Mouse (Mus musculus): ENCODE measurements around the gene Mbd3. TPM values are rescaled to one million over a fixed set of nuclear protein-coding genes. Genes with fewer than 3 reads are reported as not detected.

Gene Mbd3
- polyA plus RNA-seq, 1 experiment from 2014 or later, result 171 TPM

Small RNA genes lying within 50 kb of the gene (microRNA-seq; reads per million reads assigned to microRNA genes)
- 0.20 reads per million for gene Gm22721 (ENCODE audit: borderline number of aligned reads)

Other genes with a start within 250 kb of the Mbd3 start
- 49.1 and 52.7 TPM in 2 replicates for gene Cirbp, start 233.6 kb downstream of the Mbd3 start, polyA plus RNA-seq (2014; fragmentation: Nextera tagmentation; extraction: Ambion mirVana)
- gene 1600002K03Rik, start 226.6 kb downstream of the Mbd3 start, polyA plus RNA-seq (2014; fragmentation: Nextera tagmentation; extraction: Ambion mirVana), result 9.6 and 12.4 TPM in 2 replicates
- 13.9 and 14.8 TPM in 2 replicates for gene Efna2, start 220.1 kb downstream of the Mbd3 start, polyA plus RNA-seq (2014; fragmentation: Nextera tagmentation; extraction: Ambion mirVana)
- gene Mum1, start 173.1 kb downstream of the Mbd3 start, polyA plus RNA-seq (2014; fragmentation: Nextera tagmentation; extraction: Ambion mirVana), result 34.6 and 38.2 TPM in 2 replicates
- 499 and 501 TPM in 2 replicates for gene Ndufs7, start 150.4 kb downstream of the Mbd3 start, polyA plus RNA-seq (2014; fragmentation: Nextera tagmentation; extraction: Ambion mirVana)
- gene Gamt, start 138.5 kb downstream of the Mbd3 start, polyA plus RNA-seq (2014; fragmentation: Nextera tagmentation; extraction: Ambion mirVana), result 57.2 and 59.0 TPM in 2 replicates
- gene Dazap1, start 138.1 kb downstream of the Mbd3 start, polyA plus RNA-seq (2014; fragmentation: Nextera tagmentation; extraction: Ambion mirVana), result 28.4 and 29.9 TPM in 2 replicates
- gene Rps15, start 107.1 kb downstream of the Mbd3 start, polyA plus RNA-seq (2014; fragmentation: Nextera tagmentation; extraction: Ambion mirVana), result 702 and 828 TPM in 2 replicates
- gene Apc2, start 103.6 kb downstream of the Mbd3 start, polyA plus RNA-seq (2014; fragmentation: Nextera tagmentation; extraction: Ambion mirVana), result 0.55 and 0.69 TPM in 2 replicates
- gene 2310011J03Rik, start 79.0 kb downstream of the Mbd3 start, polyA plus RNA-seq (2014; fragmentation: Nextera tagmentation; extraction: Ambion mirVana), result 29.7 and 31.0 TPM in 2 replicates
- 0.77 and 1.6 TPM in 2 replicates for gene Pcsk4, start 70.1 kb downstream of the Mbd3 start, polyA plus RNA-seq (2014; fragmentation: Nextera tagmentation; extraction: Ambion mirVana)
- 4.9 and 7.3 TPM in 2 replicates for gene Reep6, start 69.6 kb downstream of the Mbd3 start, polyA plus RNA-seq (2014; fragmentation: Nextera tagmentation; extraction: Ambion mirVana)
- 2.4 and 3.7 TPM in 2 replicates for gene Adamtsl5, start 51.1 kb downstream of the Mbd3 start, polyA plus RNA-seq (2014; fragmentation: Nextera tagmentation; extraction: Ambion mirVana)
- not detected in 2 replicates for gene Plk5, start 43.1 kb downstream of the Mbd3 start, polyA plus RNA-seq (2014; fragmentation: Nextera tagmentation; extraction: Ambion mirVana)
- 4.0 and 6.4 TPM in 2 replicates for gene Mex3d, start 11.9 kb downstream of the Mbd3 start, polyA plus RNA-seq (2014; fragmentation: Nextera tagmentation; extraction: Ambion mirVana)
- gene Uqcr11, start 7.3 kb upstream of the Mbd3 start, polyA plus RNA-seq (2014; fragmentation: Nextera tagmentation; extraction: Ambion mirVana), result 1,161 and 1,177 TPM in 2 replicates
- 66.1 and 69.8 TPM in 2 replicates for gene Tcf3, start 34.1 kb upstream of the Mbd3 start, polyA plus RNA-seq (2014; fragmentation: Nextera tagmentation; extraction: Ambion mirVana)
- gene Onecut3, start 95.3 kb upstream of the Mbd3 start, polyA plus RNA-seq (2014; fragmentation: Nextera tagmentation; extraction: Ambion mirVana), result 0.04 TPM in 1 of 2 replicates, not detected in the other
- gene Atp8b3, start 139.6 kb upstream of the Mbd3 start, polyA plus RNA-seq (2014; fragmentation: Nextera tagmentation; extraction: Ambion mirVana), result 0.09 TPM in 1 of 2 replicates, not detected in the other
- gene Rexo1, start 162.0 kb upstream of the Mbd3 start, polyA plus RNA-seq (2014; fragmentation: Nextera tagmentation; extraction: Ambion mirVana), result 18.0 and 18.1 TPM in 2 replicates
- 4.9 and 5.5 TPM in 2 replicates for gene Klf16, start 177.8 kb upstream of the Mbd3 start, polyA plus RNA-seq (2014; fragmentation: Nextera tagmentation; extraction: Ambion mirVana)
- gene Abhd17a, start 190.8 kb upstream of the Mbd3 start, polyA plus RNA-seq (2014; fragmentation: Nextera tagmentation; extraction: Ambion mirVana), result 94.3 and 100 TPM in 2 replicates
- 76.9 and 78.1 TPM in 2 replicates for gene Scamp4, start 203.3 kb upstream of the Mbd3 start, polyA plus RNA-seq (2014; fragmentation: Nextera tagmentation; extraction: Ambion mirVana)
- gene Adat3, start 203.3 kb upstream of the Mbd3 start, polyA plus RNA-seq (2014; fragmentation: Nextera tagmentation; extraction: Ambion mirVana), result 6.2 and 6.6 TPM in 2 replicates
- gene Gm49322, start 206.5 kb upstream of the Mbd3 start, polyA plus RNA-seq (2014; fragmentation: Nextera tagmentation; extraction: Ambion mirVana), result 0.83 and 0.84 TPM in 2 replicates
- gene Csnk1g2, start 223.3 kb upstream of the Mbd3 start, polyA plus RNA-seq (2014; fragmentation: Nextera tagmentation; extraction: Ambion mirVana), result 64.6 and 67.6 TPM in 2 replicates

All from heart, embryonic 11.5 days (tissue).